Mouse (Mus musculus) myocyte (in vitro differentiated cells): ENCODE data around the gene Kirrel3.

Experiments used
- CEBPB ChIP-seq: IDR thresholded peaks from 2 replicates; pipeline ENCODE4 v1.6.1; 2011; ENCODE audit warnings: mild to moderate bottlenecking, moderate library complexity; ENCODE audit not compliant: poor library complexity, insufficient read depth, severe bottlenecking
- E2F4 ChIP-seq: IDR thresholded peaks from one replicate; pipeline ENCODE4 v1.6.1; 2011; ENCODE audit warnings: mild to moderate bottlenecking, control low read depth, moderate library complexity; ENCODE audit not compliant: insufficient read depth
- MAX ChIP-seq: IDR thresholded peaks from one replicate; pipeline ENCODE4 v1.6.1; 2011; ENCODE audit warnings: low read depth, mild to moderate bottlenecking, control low read depth
- MYOD1 ChIP-seq, 3 experiments: IDR thresholded peaks; one replicate each; pipeline ENCODE4 v1.6.1; 2011; ENCODE audit warnings: control low read depth in 2 of 3, low read depth in 2 of 3, mild to moderate bottlenecking in 2 of 3, moderate library complexity in 1 of 3; ENCODE audit not compliant: insufficient read length in 2 of 3, control insufficient read depth in 1 of 3
- MYOG ChIP-seq, 3 experiments: IDR thresholded peaks; one replicate each; pipeline ENCODE4 v1.6.1; 2011; ENCODE audit warnings: control low read depth in 2 of 3, low read depth in 2 of 3, mild to moderate bottlenecking in 2 of 3; ENCODE audit not compliant: insufficient read length in 2 of 3, control insufficient read depth in 1 of 3, insufficient read depth in 1 of 3
- POLR2A ChIP-seq: IDR thresholded peaks from one replicate; pipeline ENCODE4 v1.6.1; 2011; ENCODE audit warnings: low read depth, mild to moderate bottlenecking, control low read depth, moderate library complexity; ENCODE audit not compliant: insufficient read length
- POLR2AphosphoS2 ChIP-seq: IDR thresholded peaks from one replicate; pipeline ENCODE4 v1.6.1; 2011; ENCODE audit warnings: low read depth, control low read depth; ENCODE audit not compliant: insufficient read length
- REST ChIP-seq: IDR thresholded peaks from one replicate; pipeline ENCODE4 v1.6.1; 2011; ENCODE audit warnings: mild to moderate bottlenecking, control low read depth, moderate library complexity; ENCODE audit not compliant: insufficient read depth, insufficient read length
- TCF12 ChIP-seq: IDR thresholded peaks from one replicate; pipeline ENCODE4 v1.6.1; 2011; ENCODE audit warnings: mild to moderate bottlenecking, control low read depth; ENCODE audit not compliant: poor library complexity, insufficient read depth, severe bottlenecking
- TCF3 ChIP-seq: IDR thresholded peaks from one replicate; pipeline ENCODE4 v1.6.1; 2011; ENCODE audit warnings: low read depth, control low read depth; ENCODE audit not compliant: insufficient read length
- USF1 ChIP-seq: IDR thresholded peaks from one replicate; pipeline ENCODE4 v1.6.1; 2011; ENCODE audit warnings: low read depth, mild to moderate bottlenecking, control low read depth, moderate library complexity

GRCm38 (mm10) chr9:34732507-34732906 is 246.8 kb downstream of the Kirrel3 start:
- TF ChIP-seq CEBPB (no peak), POLR2A (no peak), USF1 (no peak), MAX (no peak), TCF3 (no peak), MYOG (IDR thresholded peaks at IDR 0.05; ENCODE audit: control insufficient read depth in 1 of 3, insufficient read depth in 1 of 3, insufficient read length in 2 of 3, low read depth in 2 of 3) (no peak), TCF12 (no peak), POLR2AphosphoS2 (no peak), E2F4 (no peak), MYOD1 (IDR thresholded peaks at IDR 0.05; ENCODE audit: control insufficient read depth in 1 of 3, insufficient read length in 2 of 3, low read depth in 2 of 3) (no peak), REST (no peak)
